16 mouse cellular contexts compared by ENCODE assay signal in the genomic region with DNA sequence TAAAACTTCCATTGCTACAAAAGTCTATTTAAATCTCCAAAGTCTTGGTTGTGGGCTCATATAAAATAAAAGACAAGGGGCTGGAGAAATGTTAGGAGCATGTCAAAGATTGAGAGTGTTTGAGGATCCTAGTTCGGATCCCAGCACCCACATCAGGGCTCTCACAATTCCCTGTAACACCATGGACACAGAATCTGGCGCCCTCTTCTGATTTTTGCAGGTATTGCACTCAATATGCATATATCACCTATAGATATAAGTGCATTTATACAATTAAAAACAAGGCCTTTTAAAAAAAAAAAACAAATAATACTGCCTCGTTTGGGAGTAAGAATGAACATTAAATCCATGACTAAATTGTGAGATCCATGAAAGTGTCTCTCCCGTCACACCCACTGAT. TPM values are rescaled to one million over a fixed set of nuclear protein-coding genes. Genes with fewer than 3 reads are reported as not detected.
A peak's percentile ranks its signal among the peaks of the same experiment; 100 is the strongest.
DNase-seq lines count a peak whose midpoint lies in the region; ATAC-seq and TF ChIP-seq lines count a peak whose summit lies in the region.
"Had no signal": no experiment of that assay in that cellular context is flagged by ENCODE, and none has a peak within 500 bp of the region (broad histone marks: within the 10 kb centered on the region; RNA-seq: fewer than 3 reads in every experiment).

No protein-coding gene starts in this region.

- no peak for DNase-seq in lung, postnatal 0 days (ENCODE audit: low spot score)
- no peak for DNase-seq in lung, postnatal 25 days (ENCODE audit: low spot score)
- peak; percentile 41 for DNase-seq in splenic B cell, adult 2 months (ENCODE audit: low read depth, low spot score)
- no peak for DNase-seq in right cerebral cortex, adult 2 months (ENCODE audit: low spot score in 2 of 2)
- DNase-seq: adrenal gland, adult 8-10 months; cerebellum, adult 11-12 months; cerebellum, postnatal 25 days; gastrocnemius, postnatal 10 days; kidney, adult 11 months had no signal

- WGBS in intestine, postnatal 0 days: 80% methylated on average over 4 of the region's 4 CpGs
- 81% methylated on average over 4 of the region's 4 CpGs for WGBS in intestine, embryonic 15.5 days
- 72% methylated on average over 4 of the region's 4 CpGs for WGBS in lung, postnatal 0 days
- WGBS in bone marrow, adult 2 months: 65% methylated on average over 4 of the region's 4 CpGs

- H3K9ac ChIP-seq in intestine, postnatal 0 days (ENCODE audit: low read depth, low read length): no peak overlapping the region
- H3K9ac ChIP-seq in intestine, embryonic 15.5 days: no peak overlapping the region
- no peak overlapping the region for H3K9ac ChIP-seq in lung, postnatal 0 days (replicated peaks; ENCODE audit: low read depth)
- H3K9ac ChIP-seq: embryonic facial prominence, embryonic 12.5 days; limb, embryonic 15.5 days; lung, embryonic 15.5 days had no signal

- TF ChIP-seq CTCF in intestine, postnatal 0 days (IDR thresholded peaks at IDR 0.05; ENCODE audit: low read depth): peak; percentile 49
- TF ChIP-seq CTCF in lung, postnatal 0 days (IDR thresholded peaks at IDR 0.05): peak; percentile 38
- TF ChIP-seq CTCF in bone marrow, adult 2 months (IDR thresholded peaks at IDR 0.05; ENCODE audit: control insufficient read depth, insufficient read depth, low read length): peak; percentile 13; the same call in 1 of the 2 replicates

- H3K27ac ChIP-seq in intestine, postnatal 0 days (ENCODE audit: low read depth, low read length): no peak overlapping the region
- H3K27ac ChIP-seq in intestine, embryonic 15.5 days: no peak overlapping the region
- H3K27ac ChIP-seq in lung, postnatal 0 days (ENCODE audit: low read length): no peak overlapping the region
- H3K27ac ChIP-seq in bone marrow, adult 2 months (ENCODE audit: control insufficient read depth, insufficient read depth, low read depth, low read length, poor library complexity): no peak overlapping the region
- H3K27ac ChIP-seq: embryonic facial prominence, embryonic 12.5 days; limb, embryonic 15.5 days; lung, embryonic 15.5 days had no signal

- H3K27me3 ChIP-seq in intestine, postnatal 0 days (replicated peaks; ENCODE audit: control insufficient read depth, insufficient read depth, low read length): no peaks in the 10 kb centered on the region
- no peaks in the 10 kb centered on the region for H3K27me3 ChIP-seq in intestine, embryonic 15.5 days (replicated peaks)
- H3K27me3 ChIP-seq in lung, postnatal 0 days (replicated peaks; ENCODE audit: insufficient read depth, low read length): no peaks in the 10 kb centered on the region
- no peaks in the 10 kb centered on the region for H3K27me3 ChIP-seq in splenic B cell, adult 2 months (ENCODE audit: control insufficient read depth, insufficient read depth, low read length, poor library complexity, severe bottlenecking)
- H3K27me3 ChIP-seq: embryonic facial prominence, embryonic 12.5 days; limb, embryonic 15.5 days; lung, embryonic 15.5 days had no signal

- no peak overlapping the region for H3K4me3 ChIP-seq in intestine, postnatal 0 days (ENCODE audit: low read depth, low read length)
- H3K4me3 ChIP-seq in intestine, embryonic 15.5 days (replicated peaks): no peak overlapping the region
- H3K4me3 ChIP-seq in lung, postnatal 0 days (ENCODE audit: low read depth, low read length): no peak overlapping the region
- no peak overlapping the region for H3K4me3 ChIP-seq in bone marrow, adult 2 months (replicated peaks; ENCODE audit: control insufficient read depth, low read depth, low read length)
- H3K4me3 ChIP-seq: embryonic facial prominence, embryonic 12.5 days; limb, embryonic 15.5 days; lung, embryonic 15.5 days had no signal

- no peaks in the 10 kb centered on the region for H3K9me3 ChIP-seq in intestine, postnatal 0 days (ENCODE audit: control insufficient read depth)
- no peaks in the 10 kb centered on the region for H3K9me3 ChIP-seq in intestine, embryonic 15.5 days
- H3K9me3 ChIP-seq in lung, postnatal 0 days (ENCODE audit: low read length): no peaks in the 10 kb centered on the region
- H3K9me3 ChIP-seq: embryonic facial prominence, embryonic 12.5 days; limb, embryonic 15.5 days; lung, embryonic 15.5 days had no signal

- no peaks in the 10 kb centered on the region for H3K36me3 ChIP-seq in intestine, postnatal 0 days (ENCODE audit: control insufficient read depth, insufficient read depth)
- H3K36me3 ChIP-seq in intestine, embryonic 15.5 days: no peaks in the 10 kb centered on the region
- no peaks in the 10 kb centered on the region for H3K36me3 ChIP-seq in lung, postnatal 0 days (ENCODE audit: insufficient read depth, low read length)
- no peaks in the 10 kb centered on the region for H3K36me3 ChIP-seq in splenic B cell, adult 2 months (ENCODE audit: control insufficient read depth, insufficient read depth, low read length, poor library complexity, severe bottlenecking)
- H3K36me3 ChIP-seq: embryonic facial prominence, embryonic 12.5 days; limb, embryonic 15.5 days; lung, embryonic 15.5 days had no signal

- H3K4me2 ChIP-seq in intestine, postnatal 0 days (replicated peaks; ENCODE audit: low read depth): no peak overlapping the region
- H3K4me2 ChIP-seq in intestine, embryonic 15.5 days (replicated peaks): no peak overlapping the region
- H3K4me2 ChIP-seq in lung, postnatal 0 days (replicated peaks; ENCODE audit: low read depth, low read length): no peak overlapping the region
- H3K4me2 ChIP-seq: embryonic facial prominence, embryonic 12.5 days; limb, embryonic 15.5 days; lung, embryonic 15.5 days had no signal

- ATAC-seq in intestine, postnatal 0 days: no peak
- ATAC-seq in intestine, embryonic 15.5 days: no peak
- ATAC-seq in lung, postnatal 0 days: no peak
- ATAC-seq: midbrain, embryonic 16.5 days had no signal

- no peak for TF ChIP-seq POLR2A in bone marrow, adult 2 months (IDR thresholded peaks at IDR 0.05; ENCODE audit: borderline replicate concordance, control insufficient read depth, low read depth, low read length)

- no peaks in the 10 kb centered on the region for H3K4me1 ChIP-seq in intestine, postnatal 0 days (replicated peaks; ENCODE audit: control insufficient read depth, insufficient read depth, low read length)
- no peaks in the 10 kb centered on the region for H3K4me1 ChIP-seq in intestine, embryonic 15.5 days (replicated peaks)
- no peaks in the 10 kb centered on the region for H3K4me1 ChIP-seq in lung, postnatal 0 days (ENCODE audit: insufficient read depth, low read depth, low read length)
- no peaks in the 10 kb centered on the region for H3K4me1 ChIP-seq in bone marrow, adult 2 months (ENCODE audit: control insufficient read depth, insufficient read depth, low read length)
- H3K4me1 ChIP-seq: embryonic facial prominence, embryonic 12.5 days; limb, embryonic 15.5 days; lung, embryonic 15.5 days had no signal

- TF ChIP-seq EP300 in lung, postnatal 0 days (IDR thresholded peaks at IDR 0.05): no peak

RNA-seq across cellular contexts. Expression of a gene that starts 49.7 kb away (rescaled TPM):
- polyA plus RNA-seq in intestine, postnatal 0 days (2015; fragmentation: Nextera tagmentation; extraction: Ambion mirVana): 54.8 and 56.1 TPM in 2 replicates
- 81.4 and 83.0 TPM in 2 replicates for polyA plus RNA-seq in intestine, embryonic 15.5 days (2015; fragmentation: Nextera tagmentation; extraction: Ambion mirVana)
- 62.7 and 71.9 TPM in 2 replicates for polyA plus RNA-seq in lung, postnatal 0 days (2015; fragmentation: Nextera tagmentation; extraction: Ambion mirVana)
- 17.6 and 31.0 TPM in 2 replicates for polyA plus RNA-seq in bone marrow, adult 2 months (2011; ENCODE audit: insufficient read depth, insufficient read length, low replicate concordance, missing spikeins)

RNA-seq across cellular contexts. Expression of a gene that starts 49.8 kb away (rescaled TPM):
- 30.4 and 31.9 TPM in 2 replicates for polyA plus RNA-seq in intestine, postnatal 0 days (2015; fragmentation: Nextera tagmentation; extraction: Ambion mirVana)
- polyA plus RNA-seq in intestine, embryonic 15.5 days (2015; fragmentation: Nextera tagmentation; extraction: Ambion mirVana): 33.5 and 39.5 TPM in 2 replicates
- 36.4 and 37.7 TPM in 2 replicates for polyA plus RNA-seq in lung, postnatal 0 days (2015; fragmentation: Nextera tagmentation; extraction: Ambion mirVana)
- 3.4 and 9.6 TPM in 2 replicates for polyA plus RNA-seq in bone marrow, adult 2 months (2011; ENCODE audit: insufficient read depth, insufficient read length, low replicate concordance, missing spikeins)
